Mouse (Mus musculus) urinary bladder, postnatal 4 days (tissue): Measurements from ENCODE around the gene Gm20431.

Source experiments
- DNase-seq, 2 experiments: peaks; one replicate each; pipeline ENCODE4 v3.0.0; 2021 to 2022; ENCODE audit warnings: low spot score in 2 of 2

Gm20431 gene

DNA sequence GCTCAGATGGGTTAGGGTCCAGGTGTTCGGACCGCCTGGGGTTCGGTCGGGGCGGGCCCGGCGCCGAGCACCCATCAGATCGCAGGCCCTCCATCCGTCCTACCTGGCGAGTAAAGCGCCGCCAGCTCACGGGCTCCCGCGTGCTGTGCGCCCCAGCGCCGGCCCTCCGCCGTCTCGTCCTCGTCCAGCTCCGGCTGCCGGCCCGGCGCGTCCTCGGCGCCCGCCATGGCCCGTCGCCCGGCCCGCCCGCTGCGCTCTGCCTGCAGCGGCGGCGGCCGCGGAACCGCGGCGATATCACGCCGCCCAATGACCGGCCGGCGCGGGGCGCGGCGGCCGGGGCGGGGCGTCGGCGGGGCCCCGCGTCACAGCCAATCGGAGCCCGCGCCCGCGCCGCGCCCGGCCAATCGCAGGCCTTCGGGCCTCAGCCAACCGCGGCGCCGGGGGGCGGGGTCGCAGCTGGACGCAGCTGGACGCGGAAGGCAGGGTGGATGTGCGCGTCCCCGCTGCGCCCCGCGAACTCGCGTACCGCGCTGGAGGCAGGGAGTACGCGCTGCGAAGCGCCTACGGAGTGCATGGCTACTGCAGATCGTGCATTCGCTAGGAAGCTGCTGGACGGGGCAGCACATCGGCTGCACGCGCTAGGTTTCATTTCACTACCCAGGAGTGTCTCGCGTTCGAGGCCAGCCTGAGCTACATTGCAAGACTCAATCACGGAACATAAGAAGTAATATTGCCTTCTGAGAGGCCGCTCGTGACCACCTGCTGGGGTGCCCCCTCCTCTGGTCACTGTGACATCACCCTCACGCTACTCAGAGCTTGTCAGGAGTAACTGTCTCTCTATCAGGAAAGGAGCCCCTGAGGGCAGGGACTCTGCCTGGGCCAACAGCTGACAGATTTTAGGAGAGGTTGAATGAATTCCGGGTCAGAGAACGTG lies at the start of gene Gm20431:
Gene Gm20431, minus strand, starts transcription at position 227 of the 934 bp plus-strand sequence.
- peak; percentile 96 to 97 for DNase-seq

DNA sequence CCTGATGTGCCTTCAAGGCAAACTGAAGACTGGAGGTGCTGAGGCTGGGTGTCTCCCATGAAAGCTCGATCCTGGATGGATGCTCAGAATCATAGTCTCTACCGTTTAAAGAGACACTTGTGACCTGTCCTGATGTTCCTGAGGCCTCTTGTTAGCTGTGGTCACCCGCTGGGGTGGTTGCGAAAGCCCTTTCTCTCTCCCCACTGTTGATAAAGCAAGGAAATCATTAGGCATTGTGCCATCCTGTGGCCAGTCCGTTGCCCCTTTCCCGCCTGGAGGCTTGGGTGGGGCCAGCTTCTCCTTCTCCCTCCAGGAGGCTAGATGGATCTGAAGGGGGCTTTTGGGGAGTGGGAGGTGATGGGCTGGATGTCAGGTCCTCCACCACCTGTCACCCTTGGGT lies 49.3 kb upstream of the Gm20431 start:
- DNase-seq: no peak

DNA sequence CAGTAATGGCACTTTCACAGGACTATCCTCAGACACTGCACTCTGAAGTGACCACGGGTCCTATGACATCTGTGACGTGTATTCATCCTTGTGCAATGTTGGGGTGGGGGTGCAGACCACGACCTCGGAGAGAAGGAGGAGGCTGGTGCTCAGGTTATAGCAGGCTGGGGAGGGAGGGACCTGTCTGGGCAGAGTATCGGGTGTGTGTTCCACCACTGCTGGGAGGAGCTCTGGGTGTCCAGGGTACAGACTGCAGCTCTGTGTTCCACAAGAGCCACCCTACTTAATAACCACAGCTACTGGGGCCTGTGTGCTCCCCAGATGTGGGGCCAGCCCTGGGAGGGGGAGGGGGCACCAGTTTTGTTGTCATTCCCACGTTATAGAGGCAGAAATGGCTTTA lies 48.7 kb upstream of the Gm20431 start:
- DNase-seq: no peak

DNA sequence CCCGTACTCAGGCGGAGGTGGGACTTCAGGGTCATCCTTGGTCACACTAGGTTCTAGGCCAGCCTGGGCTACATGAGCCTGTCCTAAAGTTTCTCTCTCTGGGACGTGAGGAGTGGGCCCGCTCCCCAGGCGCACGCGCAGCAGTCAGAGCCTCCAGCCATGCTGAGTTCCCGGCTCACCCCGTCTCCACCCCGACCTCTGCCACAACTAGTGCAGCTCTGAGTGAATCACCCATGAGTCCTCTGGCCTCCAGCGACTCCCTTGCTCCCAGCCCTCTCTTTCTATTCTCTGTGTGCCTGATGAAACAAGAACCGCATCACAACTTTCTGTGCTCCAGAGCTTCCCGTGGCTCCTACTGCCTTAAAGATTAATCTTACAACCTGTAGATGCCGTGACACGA lies 47.1 kb upstream of the Gm20431 start:
- no peak for DNase-seq

DNA sequence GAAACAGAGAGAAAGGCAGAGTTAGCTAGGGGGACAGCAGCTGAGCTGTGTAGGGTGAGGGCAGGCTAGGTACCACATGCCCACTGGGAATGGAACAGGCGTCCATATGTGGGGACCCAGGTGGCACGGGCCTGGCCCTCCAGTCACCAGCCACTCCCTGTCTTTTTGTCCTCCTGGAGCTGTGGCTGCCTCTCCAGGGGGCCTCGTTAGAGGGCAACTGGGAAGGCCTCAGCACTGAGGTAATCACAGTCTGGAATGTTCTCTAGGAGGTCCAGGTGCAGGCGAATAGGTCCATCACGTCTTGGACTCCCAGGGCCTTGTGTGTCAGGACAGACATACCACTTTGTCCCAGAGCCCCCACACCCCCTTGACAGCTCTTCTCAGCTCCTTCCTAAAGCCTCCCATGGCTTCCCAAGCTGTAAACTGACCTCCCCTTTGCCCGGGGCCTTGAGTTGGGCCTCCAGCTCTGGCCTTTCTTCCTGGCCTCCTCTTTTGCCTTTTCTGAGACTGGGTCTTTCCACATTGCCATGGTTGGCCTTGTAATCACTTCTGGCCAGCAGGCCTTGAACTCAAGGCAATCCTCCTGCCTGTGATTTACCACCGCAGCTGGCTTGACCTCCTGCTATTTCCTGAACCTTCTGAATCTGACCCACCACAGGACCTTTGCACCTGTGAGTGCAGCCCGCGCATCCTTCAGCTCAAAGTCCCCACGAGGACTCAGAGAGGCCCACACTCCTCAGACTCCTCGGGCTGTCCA lies 45.1 kb upstream of the Gm20431 start:
- no peak for DNase-seq

DNA sequence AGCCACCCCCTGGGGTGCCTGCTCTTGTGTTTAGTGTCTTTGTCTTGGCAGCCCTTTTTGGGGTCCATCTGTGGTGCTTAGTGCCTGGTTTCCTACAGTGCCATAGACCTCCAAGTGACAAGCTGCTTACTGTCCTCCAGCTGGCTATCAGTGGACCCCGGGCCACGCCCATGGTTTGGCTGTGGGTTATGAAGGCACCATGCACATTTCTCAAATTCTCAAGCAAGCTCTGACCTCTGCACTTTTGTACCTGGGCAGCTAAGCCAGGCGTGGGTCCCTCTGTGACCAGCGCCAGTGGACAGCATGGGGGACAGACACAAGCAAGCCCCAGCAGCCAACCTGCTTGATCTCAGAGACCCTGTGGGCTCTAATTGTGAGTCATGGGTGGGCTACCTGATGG lies 43.1 kb upstream of the Gm20431 start:
- DNase-seq: no peak

DNA sequence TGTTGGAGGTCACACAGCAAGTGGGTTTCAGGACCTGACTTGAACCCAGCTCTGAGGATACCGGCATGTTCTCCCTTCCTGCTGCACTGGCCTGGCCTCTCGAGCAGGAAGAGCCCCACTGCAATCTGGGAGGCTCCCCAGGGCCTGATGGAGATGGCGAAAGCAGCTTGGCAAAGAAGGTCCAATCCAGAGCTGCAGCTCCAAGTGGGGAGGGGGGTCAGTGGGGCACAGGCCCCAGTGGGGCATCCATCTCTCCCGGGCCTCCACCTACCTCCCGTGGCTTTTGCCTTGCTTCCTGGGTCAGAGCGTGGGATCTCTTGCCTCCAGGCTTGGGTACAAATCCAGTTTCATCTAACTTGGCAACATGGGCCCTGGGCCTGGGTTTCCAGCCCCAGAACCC lies 40.8 kb upstream of the Gm20431 start:
- DNase-seq: no peak

DNA sequence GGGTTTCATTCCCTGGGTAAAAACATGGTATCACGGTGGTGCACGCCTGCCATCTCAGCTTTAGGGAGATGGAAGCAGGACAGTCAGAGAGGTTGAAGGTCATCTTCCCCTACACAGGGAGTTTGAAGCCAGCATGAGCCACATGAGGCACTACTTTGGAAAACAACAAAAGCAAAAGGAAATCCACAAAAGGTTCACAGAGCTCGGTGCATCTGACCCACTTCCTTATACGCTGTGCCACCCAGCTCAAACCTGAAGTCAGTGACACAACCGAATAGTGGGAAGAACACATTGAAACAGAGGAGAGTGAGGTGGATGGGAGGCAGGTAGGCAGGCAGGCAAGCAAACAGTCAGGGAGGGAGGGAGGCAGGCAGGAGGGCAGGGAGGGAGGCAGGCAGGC lies 40.2 kb upstream of the Gm20431 start:
- no peak for DNase-seq

DNA sequence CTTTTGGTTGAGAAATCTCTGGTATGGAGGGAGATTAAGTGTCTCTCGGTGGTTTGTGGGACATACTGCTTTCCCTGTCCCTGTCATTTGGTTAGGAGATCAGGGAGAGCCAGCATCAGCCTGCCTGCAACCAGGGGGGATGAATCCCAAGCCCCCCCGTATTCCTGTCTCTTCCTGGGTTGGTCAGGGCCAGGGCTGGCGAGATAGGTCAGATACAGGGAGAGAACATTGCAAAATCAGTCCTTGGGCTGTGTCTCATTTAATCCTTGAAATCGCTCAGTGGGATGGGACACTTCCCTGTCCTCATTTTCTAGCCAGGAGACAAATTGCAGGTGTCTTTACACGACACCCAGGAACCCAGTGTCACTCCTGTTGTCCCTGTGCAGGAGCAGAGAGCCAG lies 38.7 kb upstream of the Gm20431 start:
- no peak for DNase-seq

DNA sequence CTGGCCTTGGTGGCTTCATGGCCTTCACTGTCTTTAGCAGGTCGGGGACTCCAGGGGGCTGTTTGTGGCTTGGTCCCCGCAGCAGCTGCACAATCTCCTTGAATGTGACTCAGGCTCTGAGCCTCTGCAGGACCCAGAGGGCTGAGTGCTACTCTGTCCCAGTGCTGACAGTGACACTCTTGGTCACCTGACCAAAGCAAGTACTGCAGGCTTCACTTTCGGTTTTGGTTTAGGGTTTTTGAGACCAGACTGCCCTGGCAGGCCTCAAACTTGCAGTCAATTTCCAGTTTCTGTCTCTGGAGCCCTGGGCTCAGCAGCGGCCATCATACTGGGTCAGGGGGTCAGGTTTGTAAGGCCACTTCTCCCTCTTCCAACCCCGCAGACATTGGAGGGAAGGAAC lies 36.6 kb upstream of the Gm20431 start:
- DNase-seq: no peak

DNA sequence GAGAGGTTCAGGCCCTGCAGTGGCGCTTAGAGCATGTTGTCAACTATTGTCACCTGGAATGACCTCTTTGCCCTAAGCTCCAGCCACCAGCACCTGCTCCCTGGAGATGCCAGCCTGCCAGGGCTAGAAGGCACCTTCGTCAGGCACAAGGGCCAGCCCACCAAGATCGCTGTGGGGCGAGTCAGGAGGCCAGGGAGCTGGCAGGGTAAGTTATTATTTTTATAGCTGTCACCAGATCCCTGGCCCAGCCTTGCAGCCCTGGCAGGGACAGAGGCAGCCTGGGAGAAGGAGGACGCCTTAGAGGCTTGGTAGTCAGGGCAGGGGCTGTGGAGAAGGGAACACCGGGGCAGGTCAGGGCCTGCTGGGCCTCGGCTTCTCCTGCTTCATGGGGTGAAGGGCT lies 34.8 kb upstream of the Gm20431 start:
- DNase-seq: no peak

DNA sequence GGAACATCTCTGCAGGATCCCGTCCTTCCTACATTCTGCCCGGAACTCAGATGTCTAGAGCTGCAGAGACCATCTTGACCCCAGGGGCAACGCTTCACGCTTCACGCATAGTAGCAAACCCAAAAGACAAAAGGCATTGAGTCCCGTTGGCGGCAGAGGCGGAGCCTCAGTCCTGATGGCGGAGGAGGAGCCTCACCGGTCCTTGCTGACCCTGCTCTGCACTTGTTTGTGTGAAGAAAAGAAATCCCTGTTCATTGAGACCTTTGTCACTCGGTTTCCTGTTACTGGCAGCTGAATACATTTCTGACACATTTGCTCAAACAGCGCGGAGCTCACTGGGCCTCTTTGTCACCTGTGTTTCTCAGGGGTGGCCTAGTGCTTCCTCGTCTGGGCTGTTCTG lies 34.2 kb upstream of the Gm20431 start:
- no peak for DNase-seq

DNA sequence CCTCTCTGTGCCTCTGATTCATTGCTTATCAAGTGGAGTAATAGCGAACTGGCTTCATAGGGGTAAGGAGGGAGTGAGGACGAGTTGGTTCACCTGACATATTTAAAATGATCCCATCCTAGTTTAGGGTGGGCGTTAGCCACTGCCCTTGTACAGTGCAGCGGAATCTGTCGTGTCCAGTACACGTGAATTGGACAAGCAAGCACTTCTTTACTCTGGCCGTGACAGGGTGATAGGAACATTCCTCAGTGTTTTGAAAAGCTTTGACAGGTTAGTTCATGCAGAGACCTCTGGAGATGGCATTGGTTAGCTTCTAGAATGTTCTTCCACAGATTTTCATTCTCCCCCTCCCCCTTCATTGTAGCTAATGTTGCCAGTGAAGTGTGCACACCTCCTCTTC lies 33.7 kb upstream of the Gm20431 start:
- no peak for DNase-seq

DNA sequence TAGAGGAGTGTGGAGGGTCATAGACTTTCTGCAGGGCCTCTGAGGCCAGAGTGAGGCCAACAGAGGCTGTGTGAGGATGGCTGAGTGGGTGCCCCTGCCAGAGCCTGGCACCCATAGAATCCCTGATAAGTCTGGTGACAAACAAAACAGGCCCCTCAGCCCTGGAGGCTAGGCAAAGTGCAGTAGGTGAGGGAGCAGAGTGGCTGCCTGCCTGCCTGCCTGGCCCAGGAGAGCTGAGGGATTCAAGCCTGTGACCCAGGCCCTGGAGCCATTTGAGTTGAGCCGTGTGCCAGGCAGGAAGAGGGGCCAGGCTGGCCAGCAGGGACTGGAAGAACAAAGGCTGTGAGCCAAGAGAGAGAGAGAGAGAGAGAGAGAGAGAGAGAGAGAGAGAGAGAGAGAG lies 32.9 kb upstream of the Gm20431 start:
- DNase-seq: no peak

DNA sequence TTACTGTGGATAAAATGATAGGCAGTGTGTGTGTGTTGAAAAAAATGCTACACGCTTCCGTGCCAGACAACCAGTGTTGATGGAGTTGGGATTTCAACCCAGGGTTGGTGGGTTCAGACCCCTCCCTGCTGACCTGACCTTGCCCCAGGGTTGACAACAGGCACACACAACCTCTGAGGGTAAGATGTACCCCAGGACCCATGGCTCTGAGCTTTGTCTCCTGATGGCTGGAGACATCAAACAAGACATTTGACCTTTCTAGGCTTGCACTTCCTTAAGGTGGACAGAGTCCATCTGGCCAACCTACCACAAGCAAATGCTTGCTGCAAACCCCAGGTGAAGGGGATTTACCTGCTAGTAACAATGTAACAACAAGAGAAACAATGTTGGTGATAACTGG lies 32.2 kb upstream of the Gm20431 start:
- no peak for DNase-seq

DNA sequence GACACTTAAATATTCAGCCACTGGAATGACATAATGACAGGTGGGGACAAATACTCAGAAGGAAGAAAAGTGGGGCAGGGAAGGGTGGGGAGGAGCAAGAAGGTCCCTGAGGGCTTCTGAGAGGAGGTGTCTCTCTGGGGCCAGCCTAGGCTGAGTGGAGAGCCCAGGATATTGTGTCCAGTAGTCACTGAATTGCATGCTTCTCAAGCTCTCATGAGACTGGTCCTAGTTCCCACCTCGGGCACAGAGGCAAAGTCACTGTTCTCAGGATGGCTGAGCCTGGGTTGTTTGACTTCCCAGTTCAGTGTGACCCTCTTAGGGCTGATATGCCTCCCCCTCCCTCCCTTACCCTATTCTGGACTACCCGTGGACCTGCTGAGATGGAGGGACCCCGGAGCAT lies 31.5 kb upstream of the Gm20431 start:
- no peak for DNase-seq

DNA sequence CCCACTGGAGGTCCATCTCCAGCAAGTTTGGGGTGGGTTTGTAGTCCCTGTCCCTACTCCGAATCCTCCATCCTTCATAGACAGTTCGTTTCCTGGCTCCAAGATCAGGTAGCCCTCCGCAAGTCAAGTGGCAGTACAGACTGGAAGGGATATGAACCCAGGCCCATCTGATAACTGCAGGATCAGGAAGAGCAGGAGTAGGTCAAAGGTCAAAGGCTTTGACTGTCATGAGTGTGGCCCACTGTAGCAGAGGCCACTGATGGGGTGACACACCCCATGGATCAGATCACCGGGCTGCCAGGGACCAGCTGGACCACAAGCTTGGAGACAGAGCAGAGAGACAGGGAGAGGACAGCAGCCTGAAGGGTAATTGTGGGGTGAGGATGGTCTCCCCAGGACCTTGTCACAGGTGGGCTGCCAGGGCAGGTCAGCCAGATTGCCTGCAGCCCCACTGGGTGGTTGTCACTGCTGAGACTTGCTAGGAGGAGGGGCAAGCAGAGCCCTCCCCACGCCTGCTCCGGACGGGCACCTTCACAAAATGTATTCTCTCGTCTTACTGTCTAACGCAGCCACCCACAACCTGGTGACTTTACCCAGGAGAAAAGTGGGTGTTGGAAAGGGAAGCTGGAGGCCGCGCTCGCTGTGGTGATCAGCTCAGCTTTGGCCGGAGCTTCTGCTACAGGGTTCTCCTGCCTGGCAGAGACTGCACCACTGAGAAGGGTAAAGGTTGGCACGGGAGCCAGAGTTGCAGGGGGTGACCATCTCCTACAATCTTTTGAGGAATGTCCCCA lies 30.8 kb upstream of the Gm20431 start:
- DNase-seq: no peak

DNA sequence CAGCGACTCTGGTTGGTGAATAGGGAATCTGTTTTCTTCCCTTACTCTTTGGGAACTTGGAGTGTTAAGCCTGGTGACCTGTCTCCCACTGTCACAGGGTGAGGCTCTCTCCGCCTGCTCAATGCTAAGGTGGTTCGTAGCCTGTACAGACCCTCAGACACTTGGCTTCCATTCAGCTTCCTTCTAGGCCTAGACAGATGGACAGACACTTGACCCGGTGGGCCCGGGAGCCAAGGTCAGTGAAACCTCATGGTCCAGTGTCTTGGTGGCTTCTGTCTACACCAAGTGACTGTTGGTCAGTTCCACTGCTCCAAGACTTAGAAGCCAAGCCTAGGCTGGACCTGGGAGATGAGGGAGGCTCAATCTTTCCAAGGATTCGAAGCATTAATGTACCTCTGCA lies 30.1 kb upstream of the Gm20431 start:
- no peak for DNase-seq

DNA sequence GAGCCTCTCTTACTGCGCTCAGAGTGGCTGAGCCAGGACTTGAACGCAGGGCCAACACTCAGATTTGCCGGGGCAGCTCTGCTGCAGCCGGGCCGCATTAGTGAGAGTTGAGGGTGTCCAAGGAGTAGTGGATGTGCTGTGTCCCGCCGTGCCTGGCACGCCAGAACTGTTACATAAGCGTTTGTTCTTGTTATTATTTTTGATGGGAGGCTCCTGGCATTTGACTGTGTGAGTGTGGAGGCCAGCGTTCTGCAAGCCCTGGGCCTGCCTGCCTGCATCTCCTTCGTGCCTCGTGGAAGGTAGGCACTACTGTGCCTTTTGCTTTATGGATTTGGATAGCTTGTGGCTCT lies 29.6 kb upstream of the Gm20431 start:
- no peak for DNase-seq

DNA sequence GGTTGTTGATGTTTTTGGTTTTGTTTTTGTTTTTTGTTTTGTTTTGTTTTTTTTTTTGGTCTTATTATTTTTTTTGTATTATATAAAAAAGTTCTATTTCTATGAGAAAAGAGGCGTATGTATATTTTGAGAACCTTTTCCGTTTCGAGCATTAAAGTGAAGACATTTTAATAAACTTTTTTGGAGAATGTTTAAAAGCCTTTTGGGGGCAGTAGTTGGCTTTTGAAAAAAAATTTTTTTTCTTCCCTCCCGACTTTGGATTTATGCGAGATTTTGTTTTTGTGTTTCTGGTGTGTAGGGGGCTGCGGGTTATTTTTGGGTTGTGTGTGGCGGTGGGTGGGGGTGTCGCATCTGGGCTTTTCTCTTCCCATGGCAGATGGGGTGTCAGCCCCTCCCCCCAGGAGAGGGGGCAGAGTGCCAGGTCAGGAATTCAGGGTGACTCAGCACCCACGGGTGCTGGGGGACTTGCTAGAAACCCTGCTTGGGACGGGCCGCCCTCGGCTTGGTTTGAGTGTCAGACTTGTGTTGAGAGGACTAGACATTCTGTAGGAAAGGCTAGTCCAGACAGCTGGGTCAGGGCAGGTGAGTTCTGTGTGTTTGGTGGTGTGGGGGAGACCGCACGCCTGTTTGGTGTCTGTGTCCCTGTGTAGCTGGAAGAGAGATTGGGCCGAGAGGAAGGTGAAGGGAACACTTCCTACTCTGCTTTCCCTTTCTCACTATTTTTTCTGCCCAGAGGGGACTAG lies 29.1 kb upstream of the Gm20431 start:
- DNase-seq: no peak

DNA sequence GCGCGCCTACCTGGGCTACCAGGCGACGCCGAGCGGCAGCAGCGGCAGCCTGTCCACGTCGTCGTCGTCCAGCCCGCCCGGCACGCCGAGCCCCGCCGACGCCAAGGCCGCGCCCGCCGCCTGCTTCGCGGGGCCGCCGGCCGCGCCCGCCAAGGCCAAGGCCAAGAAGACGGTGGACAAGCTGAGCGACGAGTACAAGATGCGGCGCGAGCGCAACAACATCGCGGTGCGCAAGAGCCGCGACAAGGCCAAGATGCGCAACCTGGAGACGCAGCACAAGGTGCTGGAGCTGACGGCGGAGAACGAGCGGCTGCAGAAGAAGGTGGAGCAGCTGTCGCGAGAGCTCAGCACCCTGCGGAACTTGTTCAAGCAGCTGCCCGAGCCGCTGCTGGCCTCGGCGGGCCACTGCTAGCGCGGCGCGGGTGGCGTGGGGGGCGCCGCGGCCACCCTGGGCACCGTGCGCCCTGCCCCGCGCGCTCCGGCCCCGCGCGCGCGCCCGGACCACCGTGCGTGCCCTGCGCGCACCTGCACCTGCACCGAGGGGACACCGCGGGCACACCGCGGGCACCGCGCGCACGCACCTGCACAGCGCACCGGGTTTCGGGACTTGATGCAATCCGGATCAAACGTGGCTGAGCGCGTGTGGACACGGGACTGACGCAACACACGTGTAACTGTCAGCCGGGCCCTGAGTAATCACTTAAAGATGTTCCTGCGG lies 28.4 kb upstream of the Gm20431 start, which contains the start of gene Tmem189:
Gene Tmem189, minus strand, starts transcription at position 322 of the 718 bp plus-strand sequence.
- DNase-seq: peak in 1 of 2 experiments; percentile 48
